Mouse (Mus musculus): ENCODE data around the gene Stmn3.

Gene Stmn3

DNA sequence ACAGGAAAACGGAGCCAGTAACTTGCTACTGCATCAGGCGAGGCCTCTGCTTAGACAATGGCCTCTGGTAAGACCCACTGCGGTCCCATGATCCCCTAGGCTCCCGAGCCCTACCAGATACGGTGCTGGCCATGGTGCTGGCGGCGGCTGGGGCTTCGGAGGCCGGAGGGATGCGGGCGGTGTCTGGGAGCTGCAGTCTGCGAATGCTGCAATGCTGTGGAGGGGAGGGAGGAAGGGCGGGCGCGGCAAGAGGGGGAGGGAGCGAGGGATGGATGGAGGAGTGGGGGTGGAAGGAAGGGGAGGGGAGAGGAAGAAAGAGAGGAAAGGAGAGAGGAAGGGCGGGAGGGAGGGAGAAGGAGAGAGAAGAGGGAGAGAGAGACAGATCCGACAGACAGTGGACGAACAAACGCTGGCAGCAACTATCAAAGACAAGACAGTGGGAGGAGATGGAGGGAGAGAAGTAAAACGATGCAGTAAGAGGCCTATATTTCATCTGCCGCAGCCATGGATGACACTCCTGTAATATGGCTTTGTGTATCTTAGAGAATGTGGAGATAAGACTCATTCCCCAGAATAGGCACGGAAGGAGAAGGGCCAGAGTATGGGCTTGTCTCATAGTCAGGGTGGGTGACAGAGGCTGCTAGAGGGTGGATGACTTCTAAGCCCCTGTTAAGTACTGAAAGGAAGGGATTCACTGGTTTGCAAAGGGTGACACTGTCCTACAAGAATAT is at the start of gene Stmn3:
TSS of gene Stmn3 (minus strand) at position 421 of the 731 bp plus-strand sequence.
- WGBS = 3% methylated on average over 23 of the region's 23 CpGs

- 70% methylated on average over 3 of the region's 3 CpGs for WGBS
Measured at GRCm38 (mm10) chr2:181363946-181364345, 49.6 kb upstream of the Stmn3 start.

DNA sequence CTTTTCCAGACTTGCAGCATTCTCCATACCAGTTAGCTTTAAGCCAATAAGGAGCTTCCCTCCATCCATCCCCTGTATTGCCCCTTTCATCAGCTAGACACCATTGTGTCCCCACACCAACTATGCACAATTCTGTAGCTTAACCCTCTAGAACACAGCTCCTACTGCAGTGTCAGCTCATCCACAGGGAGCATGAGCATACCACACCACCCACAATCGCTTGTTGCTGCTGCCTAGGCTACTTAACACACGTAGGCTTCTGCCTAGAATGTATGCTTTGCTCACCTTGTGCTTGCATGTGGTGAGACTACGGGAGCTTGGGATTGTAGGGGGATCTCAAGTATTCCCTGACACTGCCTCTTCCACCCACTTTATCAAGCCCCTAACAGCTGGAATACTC is 42.5 kb upstream of the Stmn3 start:
- WGBS = 53% methylated on average over 3 of the region's 3 CpGs

- 97% methylated on average over 6 of the region's 6 CpGs for WGBS
Measured at GRCm38 (mm10) chr2:181342766-181343165, 28.5 kb upstream of the Stmn3 start.

DNA sequence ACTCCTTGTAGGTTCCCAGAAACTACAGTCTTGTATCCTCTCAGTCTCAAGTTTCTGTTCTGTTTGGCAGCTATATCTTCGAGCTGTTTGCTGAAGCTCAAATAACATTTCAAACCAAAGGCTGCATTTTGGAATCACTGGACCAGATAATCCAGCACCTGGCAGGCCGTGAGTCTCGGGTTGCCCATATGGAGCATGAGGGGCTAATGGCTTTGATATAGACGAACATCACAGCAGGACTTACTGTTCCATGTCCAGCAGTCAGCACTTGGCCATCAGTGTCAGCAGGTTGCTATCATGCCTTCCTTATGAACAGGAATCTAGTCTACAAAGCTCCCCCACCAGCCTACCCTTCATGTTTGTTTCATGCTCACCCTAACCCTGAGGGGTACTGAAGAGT is 26.1 kb upstream of the Stmn3 start:
- 82% methylated on average over 4 of the region's 4 CpGs for WGBS

GRCm38 (mm10) chr2:181334023-181334422 is 19.7 kb upstream of the Stmn3 start:
- WGBS = 47% methylated on average over 3 of the region's 3 CpGs

- WGBS = 97% methylated on average over 2 of the region's 2 CpGs
Measured at GRCm38 (mm10) chr2:181326098-181326497, 11.8 kb upstream of the Stmn3 start.

- WGBS = 84% methylated on average over 5 of the region's 5 CpGs
Measured at GRCm38 (mm10) chr2:181322136-181322535, 7.8 kb upstream of the Stmn3 start.

DNA sequence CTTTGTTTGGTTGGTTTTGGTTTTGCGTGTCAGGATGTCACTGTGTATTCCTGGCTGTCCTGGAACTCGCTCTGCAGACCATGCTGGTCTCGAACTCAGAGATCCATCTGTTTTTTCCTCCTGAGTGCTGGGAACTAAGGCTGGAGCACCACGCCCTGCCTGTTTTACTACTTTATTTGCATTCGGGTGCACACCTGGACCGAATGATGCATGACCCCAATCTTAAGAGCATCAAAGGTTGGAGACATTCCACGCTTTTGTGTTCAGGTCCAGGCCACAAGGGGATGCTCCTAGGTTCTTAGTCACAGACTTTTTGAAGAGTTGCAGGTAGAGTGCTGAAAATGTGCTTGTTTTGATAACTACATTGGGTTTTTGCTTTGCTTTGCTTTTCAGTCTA is 5.8 kb upstream of the Stmn3 start:
- WGBS = 15% methylated on average over 7 of the region's 7 CpGs

- WGBS = 5% methylated on average over 40 of the region's 40 CpGs
Measured at GRCm38 (mm10) chr2:181319248-181320102, 5.2 kb upstream of the Stmn3 start, which contains the start of gene Rtel1. Rtel1 (plus strand) TSS chr2:181319739.

GRCm38 (mm10) chr2:181313344-181314079 is 788 bp downstream of the Stmn3 start:
- WGBS = 2% methylated on average over 35 of the region's 35 CpGs

GRCm38 (mm10) chr2:181313006-181313343 is 1.3 kb downstream of the Stmn3 start:
- 17% methylated on average over 5 of the region's 5 CpGs for WGBS

DNA sequence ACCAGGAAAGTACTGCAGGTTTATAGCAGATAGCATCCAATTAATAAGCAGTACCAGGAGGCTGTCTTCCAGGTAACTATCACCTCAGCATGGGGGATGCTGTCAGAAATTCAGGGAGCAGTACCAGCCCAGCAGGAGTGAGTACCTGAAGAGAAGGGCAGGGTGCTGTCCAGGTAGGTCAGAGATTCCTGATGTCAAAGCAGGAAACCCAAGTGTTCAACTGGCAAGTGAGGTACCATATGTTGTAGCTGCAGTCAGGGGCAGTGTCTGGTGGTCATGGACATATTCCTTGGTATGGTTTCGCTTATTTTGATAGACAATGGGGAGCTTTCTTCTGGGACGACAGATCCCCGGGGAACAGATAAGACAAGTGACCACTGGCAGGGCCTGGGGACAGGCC is 1.9 kb downstream of the Stmn3 start:
- WGBS = 40% methylated on average over 3 of the region's 3 CpGs

- 11% methylated on average over 30 of the region's 30 CpGs for WGBS
Measured at GRCm38 (mm10) chr2:181307144-181307804, 7.0 kb downstream of the Stmn3 start.

GRCm38 (mm10) chr2:181304944-181305343 is 9.4 kb downstream of the Stmn3 start:
- WGBS = 68% methylated on average over 1 of the region's 1 CpGs

- WGBS = 45% methylated on average over 3 of the region's 3 CpGs
Measured at GRCm38 (mm10) chr2:181302041-181302440, 12.3 kb downstream of the Stmn3 start.

DNA sequence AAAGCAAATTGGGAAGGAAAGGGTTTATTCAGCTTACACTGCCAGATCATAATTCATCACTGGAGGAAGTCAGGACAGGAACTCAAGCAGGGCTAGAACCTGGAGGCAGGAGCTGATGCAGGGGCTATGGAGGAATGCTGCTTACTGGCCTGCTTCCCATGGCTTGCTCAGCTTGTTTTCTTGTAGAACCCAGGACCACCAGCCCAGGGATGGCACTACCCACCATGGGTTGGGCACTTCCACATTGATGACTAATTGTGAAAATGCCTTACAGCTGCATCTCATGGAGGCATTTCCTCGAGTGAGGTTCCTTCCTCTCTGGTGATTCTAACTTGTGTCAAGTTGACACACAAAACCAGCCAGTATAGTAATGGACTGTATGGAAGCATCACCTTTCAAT is 23.4 kb downstream of the Stmn3 start:
- 49% methylated on average over 1 of the region's 1 CpGs for WGBS

DNA sequence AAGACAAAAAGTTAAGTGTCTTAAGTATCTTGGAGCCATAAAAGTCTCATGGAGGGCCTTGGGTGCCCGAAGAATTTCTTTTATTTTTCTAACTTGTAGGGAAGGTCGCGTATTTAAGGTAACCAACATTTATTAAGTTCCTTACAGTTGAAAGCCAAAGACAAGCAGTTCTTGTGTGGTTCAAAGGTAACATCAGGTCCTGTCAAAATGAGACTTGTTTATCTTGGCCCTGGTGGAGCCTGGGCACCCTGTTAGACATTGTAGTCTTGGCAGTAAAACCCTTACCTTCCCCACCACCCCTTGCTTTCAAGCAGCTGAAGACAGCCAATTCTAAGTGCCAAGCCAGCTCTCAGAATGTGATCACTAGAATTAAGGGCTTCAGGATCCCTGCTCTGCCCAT is 25.6 kb downstream of the Stmn3 start:
- 74% methylated on average over 3 of the region's 3 CpGs for WGBS

- WGBS = 6% methylated on average over 37 of the region's 38 CpGs
Measured at GRCm38 (mm10) chr2:181287958-181288350, 26.3 kb downstream of the Stmn3 start, which contains the start of gene Gmeb2. Gmeb2 (minus strand) TSS chr2:181288035.

DNA sequence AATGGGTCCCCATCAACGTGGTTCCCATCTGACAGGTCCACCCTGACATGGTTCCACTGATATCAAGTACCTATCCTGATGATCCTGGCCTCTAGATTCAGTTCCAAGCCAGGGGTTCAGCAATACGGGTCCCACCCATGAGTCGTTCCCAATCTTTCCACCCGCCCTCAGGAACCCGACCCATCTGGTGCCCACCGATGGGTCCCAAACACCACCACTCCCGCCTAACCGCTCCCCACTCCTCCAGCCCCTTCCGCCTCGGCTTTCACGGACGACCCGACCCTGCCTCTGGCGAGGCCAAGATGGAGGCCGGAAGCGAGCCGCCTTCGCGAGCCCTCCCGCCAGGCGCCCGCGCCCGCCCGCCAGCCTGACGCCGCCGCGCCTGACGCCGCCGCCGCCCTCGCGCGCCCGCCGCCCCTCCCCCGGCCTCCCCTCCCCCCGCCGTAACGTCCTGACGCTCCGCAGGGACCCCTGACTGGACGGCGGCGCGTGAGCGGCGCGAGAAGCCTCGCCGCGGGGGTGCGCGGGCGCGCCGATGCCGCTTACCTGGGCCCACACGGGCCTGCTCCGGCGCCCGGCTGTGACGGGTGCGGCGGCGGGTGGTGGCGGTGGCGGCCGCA is 26.9 kb downstream of the Stmn3 start:
- WGBS = 5% methylated on average over 42 of the region's 71 CpGs

- WGBS = 34% methylated on average over 6 of the region's 6 CpGs
Measured at GRCm38 (mm10) chr2:181286629-181287337, 27.5 kb downstream of the Stmn3 start.

Measured in cerebral cortex, adult 2 months (tissue).